Mouse (Mus musculus) right cerebral cortex, postnatal 4 days (tissue): ENCODE measurements around the gene Ghdc.

ENCODE experiments used
- DNase-seq: peaks from one replicate; pipeline ENCODE4 v3.0.0-alpha.2; 2022

The Ghdc gene

DNA sequence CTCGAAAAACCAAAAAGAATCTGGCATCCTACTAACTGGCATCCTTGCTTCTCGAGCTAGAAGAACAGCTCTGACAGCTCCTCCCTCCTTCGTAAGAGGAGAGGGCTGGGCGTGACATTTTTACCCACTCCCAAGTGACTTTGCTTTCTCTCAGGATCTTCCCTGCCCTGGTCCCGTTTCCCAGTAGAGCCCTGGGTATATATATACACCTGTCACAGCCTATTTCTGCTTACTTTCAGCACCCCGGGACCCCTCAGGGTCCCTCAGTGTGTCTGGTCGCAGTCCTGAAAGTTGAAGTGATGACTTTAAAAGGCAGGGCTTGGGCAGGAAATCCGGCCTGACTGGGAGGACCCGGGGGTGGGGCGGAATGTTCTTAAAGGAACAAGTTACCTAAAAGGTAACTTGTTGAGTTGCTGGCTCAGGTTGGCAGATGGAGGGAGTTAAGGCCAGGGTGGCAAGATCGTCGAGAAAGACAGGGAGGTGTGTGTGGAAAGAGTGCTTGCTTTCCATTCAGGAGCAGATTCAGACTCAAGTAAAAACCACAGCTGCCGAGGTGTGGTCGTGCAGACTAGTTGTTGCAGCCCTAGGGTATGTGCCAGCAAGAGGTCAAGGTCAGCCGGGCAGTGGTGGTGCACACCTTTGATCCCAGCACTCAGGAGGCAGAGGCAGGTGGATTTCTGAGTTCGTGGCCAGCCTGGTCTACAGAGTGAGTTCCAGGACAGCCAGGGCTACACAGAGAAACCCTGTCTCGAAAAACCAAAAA, at the start of gene Ghdc:
Gene Ghdc, minus strand, starts transcription at position 312 of the 763 bp plus-strand sequence.
- peak; percentile 65 for DNase-seq

DNA sequence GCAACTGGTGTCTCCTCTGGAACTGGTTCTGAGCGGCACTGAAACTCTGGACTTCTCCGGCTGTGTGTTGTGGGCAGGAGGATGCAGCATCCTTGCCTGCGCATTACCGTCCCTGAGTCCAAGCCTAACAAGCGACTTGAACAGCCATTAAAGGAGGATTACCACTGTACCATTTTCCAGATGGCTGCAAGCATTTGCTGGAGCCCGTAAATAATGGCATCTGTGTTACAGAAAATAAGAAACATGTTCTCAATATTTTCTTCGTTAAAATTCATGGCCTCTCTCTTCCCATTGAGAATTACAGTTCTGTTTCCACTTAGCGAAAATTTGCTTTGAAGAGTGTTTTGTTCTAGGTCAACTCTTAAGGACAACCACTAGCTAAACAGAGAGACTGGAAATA, 49.3 kb upstream of the Ghdc start:
- no peak for DNase-seq

DNA sequence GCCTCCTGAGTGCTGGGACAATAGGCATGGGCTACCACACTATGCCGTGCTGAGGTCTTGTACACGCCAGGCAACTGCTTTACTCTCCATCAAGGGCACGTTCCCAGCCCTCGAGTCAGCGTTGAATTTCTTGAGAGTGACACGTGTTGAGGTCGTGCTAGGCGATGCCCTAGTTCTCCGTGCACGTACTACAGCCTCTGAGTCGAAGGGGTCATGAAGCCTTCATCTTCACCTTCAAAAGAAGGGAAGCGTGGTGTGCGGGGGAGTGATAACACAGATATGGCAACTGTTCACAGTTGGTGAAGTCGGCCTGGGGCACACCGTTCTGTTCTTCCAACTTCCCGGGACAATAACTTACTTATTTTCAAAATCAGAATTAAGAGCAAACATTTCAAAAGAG, 48.9 kb upstream of the Ghdc start:
- DNase-seq = no peak

DNA sequence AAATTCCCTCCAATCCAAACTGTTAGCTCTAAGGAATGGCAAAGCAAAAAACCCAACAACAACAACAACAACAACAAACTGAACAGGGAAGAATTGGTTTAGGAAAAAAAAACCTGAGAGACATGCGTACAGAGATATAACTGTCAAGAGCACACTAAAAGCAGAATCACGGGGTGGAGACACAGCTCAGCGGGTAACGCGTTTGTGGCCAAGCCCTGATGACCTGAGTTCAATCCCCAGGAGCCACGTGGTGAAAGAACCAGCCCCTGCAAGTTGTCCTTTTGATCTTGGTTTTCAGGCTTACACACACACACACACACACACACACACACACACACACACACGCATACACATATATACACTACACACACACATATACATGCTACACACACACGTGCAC, 48.3 kb upstream of the Ghdc start:
- no peak for DNase-seq

DNA sequence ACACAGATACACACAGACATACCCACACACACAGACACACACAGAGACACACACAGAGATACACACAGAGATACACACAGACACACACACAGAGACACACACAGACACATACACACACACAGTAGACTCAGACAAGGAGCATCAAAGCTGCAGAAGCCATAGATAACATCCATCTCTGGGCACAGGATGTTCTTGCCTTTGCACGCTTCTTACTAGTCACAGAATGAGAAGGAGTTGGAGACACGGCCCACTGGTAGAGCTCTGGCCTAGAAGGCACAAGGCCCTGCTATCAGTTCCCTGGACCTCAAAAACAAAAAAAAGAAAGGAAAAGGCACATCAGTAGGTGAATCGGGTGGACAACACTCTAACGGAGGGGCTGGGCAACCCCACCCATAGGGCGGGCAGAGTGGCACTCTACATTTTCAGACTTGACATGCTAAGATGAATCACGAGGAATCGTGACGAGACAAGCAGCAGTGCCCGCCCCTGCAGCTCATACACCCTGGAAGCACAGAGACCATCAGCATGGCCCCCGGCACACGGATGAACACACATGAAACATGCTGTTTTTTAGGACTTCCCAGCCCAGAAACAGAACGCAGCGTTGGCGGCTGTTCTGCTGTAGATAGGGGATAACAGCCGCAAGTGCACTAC, 47.7 kb upstream of the Ghdc start:
- no peak for DNase-seq

DNA sequence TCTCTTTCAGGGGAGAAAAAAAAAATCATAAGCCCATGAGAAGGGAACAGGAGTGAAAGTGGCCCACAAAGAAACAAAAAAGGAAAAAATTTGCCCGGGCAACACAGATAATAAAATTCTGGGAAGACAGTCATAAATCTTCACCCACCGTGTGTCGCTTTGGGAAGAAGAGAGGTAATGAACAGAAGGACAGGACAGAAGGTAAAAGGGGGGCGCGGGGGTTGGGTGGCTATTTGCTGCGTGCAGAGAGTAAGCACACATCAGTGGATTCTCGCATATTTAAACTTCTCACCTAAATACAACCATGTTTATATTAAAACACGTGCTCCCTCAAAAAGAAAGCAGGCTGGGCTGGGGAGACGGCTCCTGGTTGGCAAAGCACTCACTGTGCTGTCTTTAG, 46.6 kb upstream of the Ghdc start:
- no peak for DNase-seq

DNA sequence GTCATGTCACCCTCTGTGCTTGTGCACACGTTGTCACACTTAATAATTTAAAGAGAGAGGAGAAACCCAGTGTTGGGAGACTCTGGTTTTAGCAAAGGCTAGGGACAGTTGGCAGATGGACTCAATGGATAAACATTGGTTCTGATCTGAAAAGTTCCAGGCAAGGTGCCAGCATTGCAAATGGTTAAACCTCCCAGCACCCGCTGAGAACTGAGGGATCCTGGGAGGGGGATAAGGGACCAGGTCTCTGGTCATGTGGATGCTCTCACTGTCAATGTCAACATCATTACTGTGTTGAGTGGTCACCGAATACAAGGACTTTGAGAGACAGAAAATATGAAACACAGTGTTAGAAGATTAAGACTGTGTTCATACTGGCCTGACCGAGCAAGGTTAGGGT, 46.0 kb upstream of the Ghdc start:
- no peak for DNase-seq

DNA sequence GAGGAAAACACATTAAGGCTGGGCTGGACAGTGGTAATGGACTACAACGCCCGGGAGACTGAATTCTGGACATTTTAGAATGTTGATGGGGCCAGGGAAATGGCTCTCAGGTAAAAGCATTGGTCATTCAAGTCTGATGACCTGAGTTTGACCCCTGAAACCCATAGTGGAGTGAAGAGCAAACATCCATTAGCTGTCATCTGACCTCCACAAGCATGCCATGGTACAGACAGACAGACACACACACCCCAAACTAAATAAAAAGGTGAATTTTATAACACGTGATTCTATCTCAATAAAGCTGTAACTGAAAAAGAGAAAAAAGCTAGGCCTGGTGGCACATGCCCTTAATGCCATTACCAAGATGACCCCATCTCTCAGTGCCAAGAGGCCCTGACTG, 45.6 kb upstream of the Ghdc start:
- no peak for DNase-seq

DNA sequence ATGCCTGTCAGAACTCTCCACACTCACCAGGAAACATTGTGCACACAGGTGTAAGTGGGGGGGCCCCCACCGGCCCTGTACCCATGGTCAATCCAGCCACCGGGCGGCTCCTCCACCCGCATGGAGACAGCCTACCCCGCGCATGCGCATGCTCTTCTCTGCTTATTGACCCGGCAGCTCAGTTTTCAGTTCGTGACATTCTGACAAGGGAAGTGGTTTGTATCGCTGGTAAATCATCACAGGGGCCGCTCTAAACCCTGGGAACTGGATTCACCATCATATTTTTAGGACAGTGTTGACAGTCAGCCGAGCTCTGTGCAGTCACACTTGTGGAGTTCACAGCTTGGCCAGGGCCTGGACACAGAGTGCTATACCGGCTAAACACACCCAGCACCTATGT, 43.7 kb upstream of the Ghdc start:
- no peak for DNase-seq

DNA sequence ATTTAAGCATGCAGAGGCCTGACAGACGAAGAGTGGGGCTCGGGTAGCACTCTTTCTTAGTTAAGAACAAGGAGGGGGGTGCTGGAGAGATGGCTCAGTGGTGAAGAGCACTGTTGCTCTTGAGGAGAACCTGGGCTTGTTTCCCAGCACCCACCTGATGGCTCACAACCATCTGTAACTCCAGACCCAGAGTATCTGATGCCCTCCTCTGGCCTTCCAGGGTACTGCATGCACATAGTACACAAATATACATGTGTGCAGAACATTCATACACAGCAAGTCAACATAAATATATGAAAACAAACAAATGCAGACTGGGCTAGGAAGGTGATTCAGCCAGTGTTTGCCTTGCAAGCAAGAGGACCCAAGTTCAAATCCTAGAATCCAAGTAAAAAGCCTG, 40.4 kb upstream of the Ghdc start:
- no peak for DNase-seq

DNA sequence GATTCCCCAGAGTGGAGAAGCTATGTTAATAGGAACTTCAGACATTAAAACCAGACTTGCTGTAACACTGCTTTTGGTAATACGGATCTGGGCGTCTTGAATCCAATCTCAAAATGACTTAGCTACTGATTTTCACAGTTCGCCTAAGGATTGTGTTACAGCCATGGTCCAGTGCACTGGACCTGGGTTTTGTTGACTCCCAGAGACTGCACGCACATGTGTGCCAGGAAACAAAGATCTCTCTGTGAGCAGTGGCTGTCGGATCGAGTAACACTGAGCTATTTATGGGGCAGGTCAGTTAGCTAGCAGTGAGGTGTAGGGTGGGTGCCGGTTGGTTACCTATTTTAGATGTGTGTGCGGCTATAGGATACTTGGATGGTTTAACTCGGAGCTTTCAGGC, 39.8 kb upstream of the Ghdc start:
- no peak for DNase-seq

DNA sequence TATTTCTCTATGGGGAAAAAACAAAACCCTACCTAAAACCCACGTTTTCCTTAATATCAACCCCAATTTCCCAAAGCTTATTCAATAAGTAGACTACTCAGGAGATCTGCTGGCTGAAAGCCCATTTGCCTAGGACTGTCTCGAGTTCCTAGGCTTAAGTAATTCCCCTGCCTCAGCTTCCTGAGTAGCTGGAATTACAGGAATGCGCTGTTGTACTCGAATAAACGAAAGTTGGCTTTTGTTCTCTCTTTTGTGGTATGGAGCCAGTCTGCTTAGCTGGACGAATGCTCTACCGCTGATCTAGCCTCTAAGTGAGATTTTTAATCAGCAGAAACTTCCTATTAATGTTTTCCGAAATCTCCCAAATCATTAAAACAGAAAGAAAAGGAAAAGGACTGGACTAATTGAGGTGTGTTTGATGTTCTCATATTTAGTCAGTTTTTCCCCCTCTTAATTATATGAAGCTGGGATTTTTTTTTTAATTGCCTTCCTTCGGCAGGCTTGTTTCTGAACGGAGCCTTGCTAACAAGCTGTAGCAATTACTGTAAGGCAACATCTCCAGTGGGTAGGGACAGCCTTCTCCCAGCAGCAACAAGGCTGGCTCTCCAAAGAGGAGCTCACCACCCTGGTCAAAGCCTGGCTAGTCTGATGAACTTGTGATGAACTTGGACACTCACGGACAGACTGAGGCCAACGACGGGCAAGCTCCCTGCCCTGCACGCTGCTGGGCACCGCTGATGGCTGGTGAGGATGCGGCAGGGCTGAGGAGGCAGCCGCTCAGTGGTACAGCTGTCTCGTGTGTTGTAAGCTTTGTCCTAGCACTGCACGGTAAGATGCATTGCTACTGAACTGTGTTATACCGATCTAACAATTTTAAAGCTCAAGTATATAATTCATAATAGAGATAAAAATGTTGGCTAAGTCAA, 35.9 kb upstream of the Ghdc start:
- no peak for DNase-seq

DNA sequence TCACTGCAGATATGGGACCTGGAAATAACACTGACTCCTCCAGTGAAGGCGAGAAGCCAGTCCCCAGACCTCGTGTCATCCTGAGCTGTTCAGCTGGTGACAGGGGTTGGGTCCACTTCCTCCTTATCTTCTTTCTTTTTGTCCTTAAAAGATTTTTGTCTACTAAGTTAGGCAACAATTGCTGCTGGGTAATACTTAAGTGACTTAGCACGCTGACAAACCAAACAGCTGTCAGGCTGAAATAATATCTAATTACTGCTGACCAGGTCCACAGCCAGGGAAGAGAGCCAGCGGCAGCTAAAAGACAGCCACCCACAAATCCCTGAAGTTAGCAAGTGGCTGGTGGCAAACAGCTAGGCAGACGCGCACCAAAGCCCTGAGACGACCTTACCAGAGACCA, 34.8 kb upstream of the Ghdc start:
- DNase-seq = no peak

DNA sequence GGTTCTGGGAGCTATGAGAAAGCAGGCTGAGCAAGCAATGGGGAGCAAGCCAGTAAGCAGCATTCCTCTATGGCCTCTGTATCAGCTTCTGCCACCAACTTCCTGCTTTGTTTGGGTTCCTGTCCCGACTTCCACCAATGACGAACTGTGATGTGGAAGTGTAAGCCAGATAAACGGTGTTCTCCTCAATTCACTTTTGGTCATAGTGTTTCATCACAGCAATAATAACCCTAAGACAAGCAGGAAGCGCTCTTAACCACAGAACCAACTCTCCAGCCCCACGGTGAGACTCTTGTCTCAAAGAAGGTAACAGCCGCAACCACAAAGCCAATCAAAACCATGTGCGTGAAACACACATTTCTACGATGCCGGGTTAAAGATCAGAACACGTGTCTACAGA, 33.7 kb upstream of the Ghdc start:
- DNase-seq = no peak

DNA sequence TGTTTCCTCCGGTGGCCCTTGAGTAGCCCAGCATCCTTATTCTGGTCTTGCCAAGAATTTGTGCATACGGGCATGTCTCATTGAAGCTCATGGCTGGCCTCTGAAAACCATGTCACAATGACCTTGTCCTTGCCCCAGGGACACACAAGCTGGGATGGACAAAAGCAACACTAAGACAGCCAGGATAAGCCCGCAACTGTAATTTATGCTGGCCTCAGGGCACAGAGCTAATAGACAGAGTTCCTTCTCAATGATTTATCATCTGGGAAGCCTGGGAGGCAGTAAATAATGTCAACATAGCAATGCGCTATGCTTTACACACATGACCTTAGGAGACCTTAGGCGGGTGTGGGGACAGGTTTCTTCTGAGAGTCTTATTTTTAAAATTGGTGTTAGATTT, 28.7 kb upstream of the Ghdc start:
- DNase-seq = no peak

DNA sequence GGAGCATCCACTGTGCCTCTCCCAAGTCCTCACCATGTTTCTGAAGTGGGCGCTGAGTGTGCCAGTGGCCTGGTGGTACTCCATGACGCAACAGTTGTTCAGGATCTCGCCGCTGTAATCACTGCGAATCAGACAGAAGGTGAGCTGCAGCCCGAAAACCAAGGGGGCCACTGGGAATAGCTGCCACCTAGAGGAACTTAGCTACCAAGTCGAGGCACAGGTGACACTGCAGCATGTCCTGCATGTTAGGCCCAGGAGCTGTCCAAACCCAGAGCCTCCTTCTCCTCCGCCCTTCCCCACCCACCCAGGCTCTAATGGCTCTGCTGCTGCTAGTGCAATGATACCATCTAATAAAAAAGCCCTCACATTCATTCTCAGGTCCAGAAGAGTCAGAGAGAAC, 25.8 kb upstream of the Ghdc start:
- no peak for DNase-seq

DNA sequence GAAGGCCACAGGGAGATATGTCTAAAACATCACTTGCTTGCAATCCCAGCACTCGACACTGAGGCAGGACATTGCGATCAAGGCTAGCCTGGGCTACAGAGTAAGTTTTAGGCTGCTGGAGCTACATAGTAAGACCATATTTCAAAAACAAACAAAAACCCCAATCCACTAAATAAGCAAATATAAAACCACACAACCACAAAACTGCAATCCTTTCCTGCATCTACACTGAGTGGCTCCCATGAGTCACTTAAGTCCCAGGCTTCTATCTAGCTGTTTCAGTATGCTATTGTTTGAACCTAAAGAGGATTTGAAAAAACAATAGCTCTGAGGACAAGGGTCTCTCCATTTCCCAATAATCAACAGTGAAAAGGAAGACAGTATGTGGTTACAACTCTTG, 24.6 kb upstream of the Ghdc start:
- DNase-seq = no peak

DNA sequence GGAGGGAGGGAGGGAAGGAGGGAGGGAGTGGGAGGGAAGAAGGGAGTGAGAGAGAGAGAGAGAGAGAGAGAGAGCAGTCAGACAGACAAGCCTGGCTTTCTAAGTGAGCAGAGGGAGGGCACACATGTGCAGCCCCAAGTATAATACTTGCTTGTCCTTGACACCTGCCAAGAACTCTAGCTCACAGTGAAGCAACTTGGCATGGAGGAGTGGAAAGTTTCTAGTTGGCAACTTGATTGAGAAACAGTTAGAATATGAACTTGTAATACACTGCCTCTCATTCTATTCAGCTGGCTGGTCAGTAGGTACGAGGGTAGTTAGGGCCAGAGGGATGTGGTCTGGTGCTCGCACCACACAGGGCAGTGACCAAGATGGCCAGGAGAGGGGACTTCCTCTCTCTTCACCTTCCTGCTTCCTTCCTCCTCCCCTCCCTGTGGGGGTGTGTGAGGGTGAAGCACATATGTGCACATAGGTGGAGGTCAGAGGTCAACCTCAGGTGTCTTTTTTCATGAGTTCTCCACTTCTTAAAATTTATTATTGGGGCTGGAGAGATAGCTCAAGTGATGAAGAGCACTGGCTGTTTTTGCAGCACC, 20.8 kb upstream of the Ghdc start:
- no peak for DNase-seq

DNA sequence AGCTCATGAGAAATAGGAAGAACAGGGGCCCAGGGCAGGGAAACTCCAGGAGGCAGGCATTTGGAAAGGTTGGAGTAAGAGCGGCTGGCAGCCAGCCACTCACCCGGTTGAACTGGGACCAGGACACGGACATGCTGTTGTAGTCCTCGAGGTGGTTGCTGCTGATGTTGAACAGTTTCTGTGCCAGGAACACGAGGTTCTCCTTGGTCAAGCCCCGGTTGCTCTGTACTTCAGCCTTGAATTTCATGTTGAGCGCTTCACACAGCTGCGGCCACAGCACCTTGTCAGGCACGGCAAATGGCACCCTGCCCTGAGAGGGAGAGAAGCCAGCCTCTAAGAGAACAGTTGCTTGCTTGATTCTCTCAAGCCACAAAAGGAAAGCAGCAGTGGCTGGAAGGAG, 19.9 kb upstream of the Ghdc start:
- peak; percentile 41 for DNase-seq

DNA sequence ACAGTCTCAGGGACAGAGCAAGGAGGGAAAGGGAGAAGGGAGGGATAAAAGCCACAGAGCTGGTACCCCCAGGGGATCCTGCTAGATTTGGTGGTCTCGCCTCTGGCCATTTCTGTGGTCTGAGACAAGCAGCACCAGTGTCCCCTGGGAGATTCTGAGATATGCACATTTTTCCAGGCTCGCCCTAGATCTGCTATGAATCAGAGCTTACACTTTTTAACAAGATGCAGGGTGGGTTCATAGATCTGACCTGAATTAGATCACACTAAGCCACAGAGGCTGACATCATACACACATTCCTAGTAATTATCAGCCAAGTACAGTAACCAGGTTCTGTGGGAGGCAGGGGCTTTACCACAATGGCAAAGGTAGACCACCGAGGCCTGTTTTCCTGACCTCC, 18.9 kb upstream of the Ghdc start:
- DNase-seq = no peak

DNA sequence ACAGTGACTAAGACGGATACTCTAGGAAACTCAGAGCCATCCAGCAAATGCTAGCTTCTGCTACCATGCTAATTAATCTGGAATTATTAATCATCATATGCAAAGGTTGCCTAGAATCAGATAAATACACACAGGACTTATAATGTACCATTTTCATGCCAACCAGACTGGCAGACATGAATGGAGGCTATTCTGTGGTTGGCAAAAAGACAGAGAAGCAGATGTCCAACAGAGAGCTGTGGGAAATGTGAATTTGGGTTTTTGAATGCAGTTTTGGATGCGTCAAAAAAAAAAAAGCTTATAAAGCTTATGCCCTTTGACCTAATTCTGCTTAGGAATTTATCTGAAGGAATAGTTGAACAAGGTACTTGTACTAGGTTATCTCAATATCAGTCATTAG, 15.0 kb upstream of the Ghdc start:
- no peak for DNase-seq

DNA sequence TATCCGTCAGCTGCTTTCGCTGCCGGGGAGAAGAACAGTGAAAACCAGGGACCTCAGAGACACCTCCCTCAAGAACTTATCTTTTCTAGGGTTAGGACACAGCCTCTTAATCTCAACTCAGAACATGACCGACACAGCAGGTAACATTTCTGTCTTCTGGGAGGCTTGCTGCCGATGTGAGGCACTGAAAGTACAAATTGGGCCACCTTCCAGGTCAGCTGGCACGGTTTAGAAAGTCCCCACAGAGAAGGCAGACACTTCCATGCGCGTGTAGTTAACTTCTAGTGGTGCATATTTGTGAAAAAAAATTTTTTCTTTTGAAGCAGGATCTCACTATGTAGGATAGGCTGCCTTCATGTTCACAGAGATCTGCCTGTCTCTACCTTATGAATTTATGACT, 13.5 kb upstream of the Ghdc start:
- DNase-seq = no peak

DNA sequence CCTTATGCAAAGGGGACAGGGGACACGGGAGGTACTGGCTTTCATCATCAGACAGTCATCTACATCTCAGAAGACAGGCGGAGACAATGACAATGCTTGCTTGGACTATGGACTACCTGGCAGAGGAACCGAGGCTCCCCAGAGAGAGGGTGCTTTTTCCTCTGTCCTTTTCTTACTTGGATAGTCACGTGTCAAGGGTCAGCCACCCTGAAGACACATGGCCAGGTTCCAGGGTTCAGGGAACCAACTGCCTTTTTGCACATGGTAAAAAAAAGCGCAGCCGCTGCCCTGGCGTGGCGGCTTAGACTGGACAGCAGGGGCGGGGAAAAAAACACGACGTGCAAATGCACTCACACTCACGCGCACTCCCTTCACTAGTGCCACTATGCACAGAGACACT, 11.8 kb upstream of the Ghdc start:
- DNase-seq = no peak
